Mouse (Mus musculus): ENCODE results near the gene Slc44a1. TPM values are rescaled to one million over a fixed set of nuclear protein-coding genes. Genes with fewer than 3 reads are reported as not detected.

Gene Slc44a1
- 15.0 TPM for total RNA-seq (2023)

DNA sequence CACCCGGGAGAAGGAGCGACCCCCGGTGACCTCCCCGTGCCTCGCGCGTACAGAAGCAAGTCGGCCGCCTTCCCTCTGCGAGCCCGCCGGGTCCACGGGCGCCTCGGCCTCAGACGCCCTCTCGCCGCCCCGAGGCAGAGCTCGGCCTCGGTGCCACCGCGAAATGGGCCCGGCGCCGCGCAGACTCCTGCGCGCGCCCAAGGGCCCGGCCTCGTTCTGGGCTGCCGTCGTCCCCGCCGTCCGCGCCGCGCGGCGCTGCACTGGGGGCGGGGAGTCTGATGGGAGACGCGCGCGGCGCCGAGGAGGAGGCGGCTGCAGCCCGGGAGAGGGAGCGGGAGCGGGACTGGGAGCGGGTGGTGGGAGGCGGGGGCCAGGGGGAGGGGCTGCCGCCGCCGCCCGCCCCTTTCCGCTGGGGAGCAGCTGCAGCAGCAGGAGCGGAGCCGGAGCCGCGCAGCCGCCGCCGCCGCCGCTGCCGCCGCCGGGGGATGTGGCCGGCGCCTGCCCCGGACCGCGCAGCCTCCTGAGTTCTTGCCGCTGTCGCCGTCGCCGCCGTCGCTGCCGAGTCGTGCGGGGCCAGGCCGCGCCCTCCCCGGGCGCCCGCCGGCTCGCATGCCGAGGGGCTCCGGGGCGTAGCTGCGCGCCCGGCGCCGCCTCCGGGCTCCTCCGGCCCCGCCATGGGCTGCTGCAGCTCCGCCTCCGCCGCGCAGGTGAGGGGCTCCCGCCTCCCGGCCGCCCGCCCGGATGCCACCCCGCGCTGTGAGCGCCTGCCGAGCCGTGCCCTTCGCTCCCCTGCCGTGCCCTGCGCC is at the start of gene Slc44a1:
Gene Slc44a1 (plus strand): TSS at position 404 of the 806 bp plus-strand sequence.

DNA sequence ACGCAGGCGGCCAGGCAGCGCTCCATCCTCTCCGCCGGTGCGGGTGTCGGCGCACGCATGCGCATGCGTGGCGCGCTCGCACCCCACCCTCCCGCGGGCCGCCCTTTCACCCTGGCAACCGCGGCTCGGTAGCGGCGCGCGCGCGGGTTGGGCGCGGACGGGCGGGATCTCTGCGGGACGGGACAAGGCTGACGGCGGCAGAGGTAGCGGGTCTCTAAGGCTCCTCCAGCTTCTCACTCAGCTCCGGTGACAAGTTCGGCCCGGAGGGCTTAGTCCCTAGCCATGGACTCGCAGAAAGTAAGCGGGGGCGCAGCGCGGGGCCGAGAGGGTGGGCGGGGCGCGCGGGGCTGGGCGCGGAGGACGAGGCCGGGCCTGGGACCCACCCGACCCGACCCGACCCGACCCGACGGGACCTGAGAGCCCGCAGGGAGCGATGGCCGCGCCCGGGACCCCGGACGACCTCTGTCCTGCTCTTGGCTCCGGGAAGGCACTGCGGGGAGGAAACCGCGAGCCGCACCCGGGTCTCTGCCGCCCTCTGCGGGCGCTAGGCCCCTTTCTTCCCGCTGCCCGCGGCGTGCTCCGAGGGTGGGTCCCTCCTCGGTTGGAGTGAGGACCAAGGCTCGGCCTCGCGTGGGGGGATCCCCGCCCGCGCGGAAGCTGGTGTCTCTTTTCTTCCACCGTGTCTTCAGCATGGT is 191.2 kb downstream of the Slc44a1 start, which contains the start of gene Fsd1l:
Gene Fsd1l (plus strand): TSS at position 156 of the 695 bp plus-strand sequence.

Other genes with a start within 250 kb of the Slc44a1 start
- gene Fsd1l, start 191.1 kb downstream of the Slc44a1 start, total RNA-seq (2023), result not detected

Data from CD4-positive naive resting alpha-beta T cell, adult 76 days (primary cell).